Mouse (Mus musculus): Measurements from ENCODE around the gene Samm50.

DNA sequence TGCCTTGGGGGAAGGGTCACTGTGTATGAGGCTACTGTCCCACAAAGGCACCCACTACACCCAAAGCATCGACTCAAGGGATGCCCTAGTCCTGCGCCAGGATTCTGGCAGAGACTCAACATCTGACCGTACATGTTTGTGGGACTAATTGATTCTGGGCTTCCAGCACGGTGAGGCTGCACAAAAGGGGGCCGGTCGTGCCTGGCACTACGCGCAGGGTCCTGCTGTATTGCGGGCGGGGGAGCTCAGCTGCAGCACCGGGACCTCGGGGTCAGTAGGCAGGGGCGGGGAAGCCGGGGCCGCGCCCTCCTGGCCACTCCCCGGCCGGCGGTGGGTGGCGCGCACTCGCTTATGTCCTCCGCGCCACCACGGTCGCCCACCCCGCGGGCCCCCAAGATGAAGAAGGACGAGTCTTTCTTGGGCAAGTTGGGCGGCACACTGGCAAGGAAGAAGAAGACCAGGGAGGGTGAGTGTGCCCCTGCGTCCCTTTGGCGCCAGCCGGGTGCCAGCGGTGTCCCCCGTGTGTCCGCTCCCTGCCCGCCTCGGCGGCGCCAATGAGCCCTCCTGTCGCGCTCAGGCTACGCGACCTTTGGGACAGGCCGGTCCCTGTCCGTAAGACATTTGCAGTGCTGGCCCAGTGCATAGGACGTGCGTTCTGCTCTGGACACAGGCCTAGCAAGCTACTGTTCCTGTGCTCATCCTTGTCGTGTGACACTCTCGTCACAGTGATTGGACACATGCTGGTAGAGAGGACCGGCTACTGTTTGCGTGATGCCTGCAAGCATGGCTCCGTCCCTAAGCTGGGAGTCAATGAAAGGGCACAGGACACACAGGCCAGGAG, 39.9 kb downstream of the Samm50 start, which contains the start of gene Parvb:
- no peak for TF ChIP-seq CTCF (IDR thresholded peaks at IDR 0.05; ENCODE audit: borderline replicate concordance, extremely low read depth, insufficient read depth, insufficient read length)
- no peak for TF ChIP-seq POLR2A (IDR thresholded peaks at IDR 0.05; ENCODE audit: borderline replicate concordance, extremely low read depth, insufficient read depth, insufficient read length, poor library complexity, severe bottlenecking)

All from brain, embryonic 14.5 days (tissue).